Mouse (Mus musculus) megakaryocyte-erythroid progenitor cell, adult 5-6 weeks (primary cell): Measurements from ENCODE around the gene Phf14. TPM values are rescaled to one million over a fixed set of nuclear protein-coding genes. Genes with fewer than 3 reads are reported as not detected.

ENCODE experiments used
- ATAC-seq: replicated peaks from 2 replicates; pipeline ENCODE4 v1.8.0; 2016; ENCODE audit warnings: mild to moderate bottlenecking, inconsistent platforms; ENCODE audit not compliant: severe bottlenecking, poor library complexity, low FRiP score, low TSS enrichment
- total RNA-seq, 2 experiments: library from RNA; stranded (forward) in 1 of 2; stranded (reverse) in 1 of 2; fragments of 200-1000, 215-1000 nt in 1 of 2; fragments of >200 nt in 1 of 2; fragmentation: Nextera tagmentation in 1 of 2; gene quantifications; 2 replicates each; pipeline ENCODE4 v1.2.3; 2014 to 2017

Phf14 gene
- total RNA-seq (2014; fragmentation: Nextera tagmentation), result 88.7 and 115 TPM in 2 replicates
- total RNA-seq (2017), result 96.0 and 119 TPM in 2 replicates

GRCm38 (mm10) chr6:11907269-11908032 lies at the start of gene Phf14, which contains the start of gene Ndufa4:
Gene Phf14, plus strand, starts transcription at chr6:11907809.
Gene Ndufa4, minus strand, starts transcription at chr6:11907497.
- peak; percentile 95 for ATAC-seq

- peak; percentile 70 for ATAC-seq
Measured at GRCm38 (mm10) chr6:11875364-11875763, 32.2 kb upstream of the Phf14 start.

GRCm38 (mm10) chr6:11900809-11901310 lies 6.7 kb upstream of the Phf14 start:
- ATAC-seq, result no peak

GRCm38 (mm10) chr6:11906890-11907268 lies 730 bp upstream of the Phf14 start:
- peak; percentile 69 for ATAC-seq

- no peak for ATAC-seq
Measured at GRCm38 (mm10) chr6:11908170-11908569, 561 bp downstream of the Phf14 start.

GRCm38 (mm10) chr6:11925496-11926041 lies 18.0 kb downstream of the Phf14 start:
- peak; percentile 91 for ATAC-seq

GRCm38 (mm10) chr6:11926082-11926595 lies 18.5 kb downstream of the Phf14 start:
- peak; percentile 32 for ATAC-seq

- peak; percentile 78 for ATAC-seq
Measured at GRCm38 (mm10) chr6:11927485-11927884, 19.9 kb downstream of the Phf14 start.

- ATAC-seq, result 0 out of 2 replicates have a peak, but pooled peaks have one; percentile 60
Measured at GRCm38 (mm10) chr6:11933403-11933802, 25.8 kb downstream of the Phf14 start.

- ATAC-seq, result peak; percentile 95
Measured at GRCm38 (mm10) chr6:11940895-11941294, 33.3 kb downstream of the Phf14 start.

GRCm38 (mm10) chr6:11942089-11942488 lies 34.5 kb downstream of the Phf14 start:
- ATAC-seq, result no peak

GRCm38 (mm10) chr6:11948100-11948499 lies 40.5 kb downstream of the Phf14 start:
- peak; percentile 94 for ATAC-seq

GRCm38 (mm10) chr6:11960172-11960571 lies 52.6 kb downstream of the Phf14 start:
- peak; percentile 99 for ATAC-seq

GRCm38 (mm10) chr6:11993782-11994181 lies 86.2 kb downstream of the Phf14 start:
- ATAC-seq, result no peak

GRCm38 (mm10) chr6:11998576-11998975 lies 91.0 kb downstream of the Phf14 start:
- ATAC-seq, result no peak

- no peak for ATAC-seq
Measured at GRCm38 (mm10) chr6:11999506-11999905, 91.9 kb downstream of the Phf14 start.

- ATAC-seq, result no peak
Measured at GRCm38 (mm10) chr6:12005455-12005854, 97.8 kb downstream of the Phf14 start.

- peak; percentile 95 for ATAC-seq
Measured at GRCm38 (mm10) chr6:12006001-12006400, 98.4 kb downstream of the Phf14 start.

- ATAC-seq, result no peak
Measured at GRCm38 (mm10) chr6:12012103-12012502, 104.5 kb downstream of the Phf14 start.

- ATAC-seq, result peak; percentile 43; the same call in 1 of the 2 replicates
Measured at GRCm38 (mm10) chr6:12014035-12014434, 106.4 kb downstream of the Phf14 start.
